Mouse (Mus musculus) thymus, adult 2 months (tissue): ENCODE results near the gene Ddx39b.

ENCODE experiments used
- CTCF ChIP-seq: fragments of 200-500 bp; IDR thresholded peaks from 2 replicates; pipeline ENCODE4 v1.5.1; 2012; ENCODE audit warnings: mild to moderate bottlenecking, control low read depth, low read length, moderate library complexity, borderline replicate concordance; ENCODE audit not compliant: control insufficient read depth, poor library complexity, insufficient read depth; ENCODE audit errors: extremely low read depth
- POLR2A ChIP-seq: fragments of 200-500 bp; IDR thresholded peaks from 2 replicates; pipeline ENCODE4 v1.6.1; 2012; ENCODE audit warnings: mild to moderate bottlenecking, low read length, control low read depth, moderate library complexity; ENCODE audit not compliant: control insufficient read depth, poor library complexity, insufficient read depth; ENCODE audit errors: extremely low read depth

DNA sequence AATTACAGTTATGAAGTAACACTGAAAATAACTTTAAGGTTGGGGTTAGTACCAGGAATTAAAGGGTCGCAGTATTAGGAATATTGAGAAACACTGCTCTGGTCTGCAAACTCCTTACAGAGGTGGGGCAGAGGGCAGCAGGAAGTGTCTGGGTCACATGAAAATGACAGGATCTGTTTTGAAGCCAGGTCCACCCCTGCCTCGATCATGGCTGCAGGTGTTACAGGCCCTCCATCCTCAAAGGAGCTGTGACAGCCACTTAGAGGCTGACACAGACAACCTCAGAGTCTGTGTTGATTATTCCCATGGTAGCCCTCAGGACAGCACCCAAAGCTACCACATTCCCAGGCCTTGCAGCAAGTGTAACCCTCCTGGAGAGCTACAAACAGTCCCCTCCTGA lies 61.7 kb downstream of the Ddx39b start:
- TF ChIP-seq CTCF (no peak), POLR2A (no peak)
